Mouse (Mus musculus) liver, adult 2 months (tissue): Measurements from ENCODE around the gene Ltf. TPM values are rescaled to one million over a fixed set of nuclear protein-coding genes. Genes with fewer than 3 reads are reported as not detected.

Source experiments
- DNase-seq: peaks from one replicate; pipeline ENCODE4 v3.0.0-alpha.2; 2011; ENCODE audit warnings: low read depth, low spot score; ENCODE audit errors: extremely low read depth
- H3K27ac ChIP-seq: fragments of 200-500 bp; replicated peaks from 2 replicates; pipeline ENCODE4 v1.5.1; 2012; ENCODE audit warnings: low read depth, mild to moderate bottlenecking, control low read depth, inconsistent platforms, low read length; ENCODE audit not compliant: insufficient read depth
- H3K27me3 ChIP-seq: fragments of 200-500 bp; 2 replicates; pipeline ENCODE4 v1.6.1; 2012; ENCODE audit warnings: mild to moderate bottlenecking, moderate library complexity, low read length, inconsistent platforms; ENCODE audit not compliant: control insufficient read depth, insufficient read depth
- H3K36me3 ChIP-seq: fragments of 200-500 bp; 2 replicates; pipeline ENCODE4 v1.6.1; 2012; ENCODE audit warnings: low read length, inconsistent platforms; ENCODE audit not compliant: control insufficient read depth, insufficient read depth
- H3K4me1 ChIP-seq: fragments of 200-500 bp; 2 replicates; pipeline ENCODE4 v1.6.1; 2011; ENCODE audit warnings: low read length; ENCODE audit not compliant: control insufficient read depth, insufficient read depth
- H3K4me3 ChIP-seq: fragments of 200-500 bp; 2 replicates; pipeline ENCODE4 v1.5.1; 2011; ENCODE audit warnings: low read depth, mild to moderate bottlenecking, control low read depth, low read length, moderate library complexity; ENCODE audit not compliant: insufficient read depth
- H3K79me2 ChIP-seq: fragments of 200-500 bp; 2 replicates; pipeline ENCODE4 v1.6.1; 2012; ENCODE audit warnings: inconsistent platforms, mild to moderate bottlenecking, low read length, moderate library complexity; ENCODE audit not compliant: control insufficient read depth, insufficient read depth
- H3K9ac ChIP-seq: fragments of 200-500 bp; 2 replicates; pipeline ENCODE4 v1.6.1; 2012; ENCODE audit warnings: low read depth, mild to moderate bottlenecking, control low read depth, inconsistent platforms, low read length
- CTCF ChIP-seq: fragments of 200-500 bp; IDR thresholded peaks from 2 replicates; pipeline ENCODE4 v1.5.1; 2011; ENCODE audit warnings: low read depth, low read length, control low read depth
- POLR2A ChIP-seq: fragments of 200-500 bp; IDR thresholded peaks from 2 replicates; pipeline ENCODE4 v1.6.1; 2011; ENCODE audit warnings: low read length, control low read depth; ENCODE audit not compliant: insufficient read depth; ENCODE audit errors: extremely low read depth
- WGBS: fragments of 180-500 bp; shearing (Covaris S2); methylation state at CpG from one replicate; pipeline ENCODE4 v1.1.7; 2018; 5-methylcytosine and 5-hydroxymethylcytosine counted together
- polyA plus RNA-seq: library from polyadenylated mRNA; depleted of rRNA; stranded (reverse); fragments of >200 nt; gene quantifications from 2 replicates; pipeline ENCODE4 v1.2.3, GENCODE M21; 2012; rRNA removed
- total RNA-seq: library from RNA; depleted of rRNA; stranded (reverse); fragments of >200 nt; gene quantifications from 2 replicates; pipeline ENCODE4 v1.2.3, GENCODE M21; 2014; rRNA removed

Ltf gene
- total and polyA plus RNA-seq, 2 experiments: 0.12 to 0.37 TPM

DNA sequence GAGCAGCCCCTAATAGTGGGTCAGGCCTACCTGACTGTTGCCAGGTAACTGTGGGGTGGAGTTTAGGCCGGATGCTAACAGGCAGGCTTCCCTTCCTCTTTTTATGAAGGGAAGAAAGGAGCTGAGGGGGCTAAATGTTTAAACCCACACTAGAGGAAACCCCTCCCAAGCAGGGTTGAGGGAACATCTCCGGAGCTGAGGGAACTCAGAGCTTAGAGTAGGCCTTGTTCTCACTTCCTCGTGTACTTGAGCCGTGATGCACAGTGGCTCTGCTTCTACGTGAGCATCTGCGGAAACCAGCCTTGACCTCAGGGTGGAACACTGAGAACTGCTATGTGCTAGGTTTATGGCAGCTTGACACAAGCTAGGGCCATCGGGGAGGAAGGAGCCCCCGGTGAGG is 61.7 kb downstream of the Ltf start:
- Histone ChIP-seq H3K9ac (no peak overlapping the region), H3K27ac (no peak overlapping the region), H3K36me3 (no peaks in the 10 kb centered on the region), H3K4me1 (no peaks in the 10 kb centered on the region), H3K27me3 (no peaks in the 10 kb centered on the region), H3K79me2 (no peaks in the 10 kb centered on the region), H3K4me3 (no peak overlapping the region)
- 93% methylated on average over 8 of the region's 8 CpGs for whole genome bisulfite sequencing
- no peak for TF ChIP-seq POLR2A
- TF ChIP-seq CTCF: no peak
- no peak for DNase-seq

DNA sequence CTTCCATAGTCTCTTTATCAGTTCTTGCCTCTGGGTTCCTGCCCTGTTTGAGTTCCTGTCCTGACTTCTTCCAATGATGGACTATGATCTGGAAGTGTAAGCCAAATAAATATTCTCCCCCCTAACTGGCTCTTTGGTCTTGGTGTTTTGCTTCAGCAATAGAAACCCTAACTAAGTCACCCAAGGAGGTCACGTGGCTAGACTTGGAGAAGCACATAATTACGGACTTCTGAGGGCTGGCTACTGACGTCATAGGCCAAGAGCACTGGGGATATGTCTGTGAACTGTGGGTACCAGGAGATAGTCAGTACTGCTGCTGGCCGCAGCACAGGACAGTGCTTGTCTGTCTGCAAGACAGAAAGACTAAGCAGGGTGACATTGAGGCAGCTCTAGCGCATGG is 62.7 kb downstream of the Ltf start:
- H3K36me3 ChIP-seq: no peaks in the 10 kb centered on the region
- no peaks in the 10 kb centered on the region for H3K4me1 ChIP-seq
- H3K79me2 ChIP-seq: no peaks in the 10 kb centered on the region
- DNase-seq: no peak
- H3K4me3 ChIP-seq: no peak overlapping the region
- H3K27ac ChIP-seq: no peak overlapping the region
- no peaks in the 10 kb centered on the region for H3K27me3 ChIP-seq
- H3K9ac ChIP-seq: no peak overlapping the region
- TF ChIP-seq CTCF (no peak), POLR2A (no peak)
- 90% methylated on average over 5 of the region's 5 CpGs for WGBS

DNA sequence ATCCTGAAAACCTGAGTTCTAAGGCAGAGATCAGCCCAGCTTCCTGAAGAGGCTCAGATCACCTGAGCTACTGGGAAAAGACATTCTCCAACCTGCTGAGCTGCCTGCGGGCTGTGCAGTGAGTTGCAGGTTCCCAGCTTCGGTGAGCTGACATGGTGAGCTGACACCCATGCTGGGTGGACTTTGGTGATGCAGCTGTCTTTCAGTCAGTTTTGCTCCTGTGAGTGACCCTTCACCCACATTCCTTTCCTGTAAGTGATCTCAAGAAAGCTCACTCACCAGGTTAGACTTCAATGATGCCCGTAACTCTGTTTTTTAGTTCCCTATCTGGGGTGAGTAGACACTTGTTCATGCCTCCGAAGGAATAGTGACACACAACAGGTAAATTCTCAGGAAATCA is 66.3 kb downstream of the Ltf start:
- Histone ChIP-seq H3K9ac (no peak overlapping the region), H3K27me3 (no peaks in the 10 kb centered on the region), H3K27ac (no peak overlapping the region), H3K4me1 (no peaks in the 10 kb centered on the region), H3K36me3 (no peaks in the 10 kb centered on the region), H3K79me2 (no peaks in the 10 kb centered on the region), H3K4me3 (no peak overlapping the region)
- WGBS: 56% methylated on average over 4 of the region's 4 CpGs
- no peak for DNase-seq
- TF ChIP-seq POLR2A (no peak), CTCF (no peak)

DNA sequence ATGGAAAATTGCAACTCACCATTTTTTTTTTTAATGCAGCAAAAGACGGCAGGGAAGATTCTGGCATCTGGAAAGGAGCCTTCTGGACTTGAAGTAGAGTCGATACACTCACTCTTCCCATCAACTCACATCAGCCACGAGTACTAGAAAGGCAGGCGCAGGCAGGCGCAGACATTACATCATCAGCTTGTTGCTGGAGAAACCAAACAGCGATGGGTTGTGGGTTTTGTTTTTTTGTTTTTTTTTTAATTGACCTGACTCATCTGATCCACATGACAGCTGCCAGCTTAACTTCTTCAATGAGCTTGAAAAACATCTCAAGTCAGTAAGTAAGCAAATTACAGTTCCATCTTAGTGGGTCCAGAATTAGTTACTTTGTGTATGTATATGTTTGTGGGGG is 67.1 kb downstream of the Ltf start:
- H3K4me3 ChIP-seq: no peak overlapping the region
- 72% methylated on average over 6 of the region's 6 CpGs for WGBS
- no peaks in the 10 kb centered on the region for H3K4me1 ChIP-seq
- no peaks in the 10 kb centered on the region for H3K36me3 ChIP-seq
- no peak overlapping the region for H3K9ac ChIP-seq
- TF ChIP-seq CTCF (no peak), POLR2A (no peak)
- H3K27me3 ChIP-seq: no peaks in the 10 kb centered on the region
- H3K79me2 ChIP-seq: no peaks in the 10 kb centered on the region
- no peak overlapping the region for H3K27ac ChIP-seq
- DNase-seq: no peak

DNA sequence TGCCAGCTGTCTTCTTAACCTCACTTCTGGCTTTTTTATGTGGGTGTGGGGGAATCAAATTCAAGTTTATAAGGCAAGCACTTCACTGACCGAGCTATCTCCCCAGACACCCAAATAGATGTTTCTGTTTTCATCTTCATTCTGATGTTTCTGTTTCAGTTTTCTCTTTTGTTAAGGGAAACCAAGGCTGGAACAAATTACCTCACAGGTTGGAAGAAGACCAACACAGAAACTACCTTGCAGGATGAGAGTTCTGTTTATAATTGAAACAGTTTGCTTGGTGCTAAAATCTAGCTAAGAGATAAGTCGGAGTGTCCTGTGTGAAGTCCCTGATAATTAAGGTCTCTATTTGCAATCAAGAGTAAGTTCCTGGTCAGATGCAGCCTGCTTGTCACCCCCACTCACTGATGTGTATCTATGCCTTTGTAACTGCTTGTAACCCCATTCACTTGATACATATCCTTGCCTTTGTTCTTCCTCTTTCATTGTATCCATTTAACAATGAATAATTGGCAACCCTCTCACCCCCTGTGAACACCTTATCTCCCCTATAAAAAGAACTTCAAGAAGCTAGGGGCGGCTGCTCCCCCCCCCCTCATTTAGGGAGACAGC is 68.0 kb downstream of the Ltf start:
- no peaks in the 10 kb centered on the region for H3K36me3 ChIP-seq
- TF ChIP-seq CTCF (no peak), POLR2A (no peak)
- 78% methylated on average over 3 of the region's 3 CpGs for WGBS
- no peak for DNase-seq
- H3K4me1 ChIP-seq: no peaks in the 10 kb centered on the region
- no peak overlapping the region for H3K27ac ChIP-seq
- H3K79me2 ChIP-seq: no peaks in the 10 kb centered on the region
- no peak overlapping the region for H3K9ac ChIP-seq
- no peaks in the 10 kb centered on the region for H3K27me3 ChIP-seq
- no peak overlapping the region for H3K4me3 ChIP-seq

DNA sequence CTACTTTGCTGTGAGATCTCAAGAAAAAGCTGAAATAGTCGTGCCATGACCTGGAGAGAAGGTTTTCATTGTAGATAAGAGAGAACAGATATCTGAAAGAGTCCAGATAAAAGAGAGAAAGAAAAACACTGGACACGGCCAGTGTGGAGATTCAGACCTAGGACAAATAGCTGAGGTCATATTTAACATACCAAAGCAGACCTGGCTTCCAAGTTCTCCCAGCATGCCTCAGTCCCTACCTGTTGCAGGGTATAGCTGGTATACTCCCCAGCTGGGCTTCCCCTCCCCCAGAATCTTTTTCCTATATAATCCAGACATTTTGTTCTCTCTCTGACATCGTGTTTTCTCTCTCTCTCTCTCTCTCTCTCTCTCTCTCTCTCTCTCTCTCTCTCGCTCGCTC is 68.9 kb downstream of the Ltf start:
- Histone ChIP-seq H3K27ac (no peak overlapping the region), H3K27me3 (no peaks in the 10 kb centered on the region), H3K4me1 (no peaks in the 10 kb centered on the region), H3K4me3 (no peak overlapping the region), H3K9ac (no peak overlapping the region), H3K79me2 (no peaks in the 10 kb centered on the region), H3K36me3 (no peaks in the 10 kb centered on the region)
- WGBS: 17% methylated on average over 4 of the region's 5 CpGs
- DNase-seq: no peak
- TF ChIP-seq POLR2A (no peak), CTCF (no peak)

DNA sequence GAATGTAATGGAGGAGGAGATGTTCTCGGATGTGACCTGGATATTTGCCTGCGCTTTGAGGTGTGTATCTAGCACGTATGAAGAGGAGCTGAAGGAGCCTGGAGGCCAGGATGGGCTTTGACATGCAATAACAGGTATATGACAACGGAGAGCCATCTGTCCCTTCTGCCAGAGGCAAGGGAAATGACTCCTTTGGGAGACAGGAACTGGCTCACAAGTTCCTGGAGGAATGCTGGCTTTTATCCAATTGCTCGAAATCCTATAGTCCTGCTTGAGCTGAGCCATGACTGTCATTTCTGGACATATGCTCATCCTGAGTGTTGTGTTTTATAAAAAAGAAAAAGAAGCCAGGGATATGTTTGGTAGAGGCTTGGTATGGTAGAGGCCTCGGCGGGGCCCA is 69.8 kb downstream of the Ltf start:
- H3K4me3 ChIP-seq: no peak overlapping the region
- H3K79me2 ChIP-seq: no peaks in the 10 kb centered on the region
- TF ChIP-seq POLR2A: no peak
- TF ChIP-seq CTCF: no peak
- DNase-seq: no peak
- 65% methylated on average over 7 of the region's 7 CpGs for WGBS
- no peaks in the 10 kb centered on the region for H3K4me1 ChIP-seq
- H3K9ac ChIP-seq: no peak overlapping the region
- H3K27me3 ChIP-seq: no peaks in the 10 kb centered on the region
- H3K36me3 ChIP-seq: no peaks in the 10 kb centered on the region
- no peak overlapping the region for H3K27ac ChIP-seq

Other genes with a start within 250 kb of the Ltf start
- gene Prss42, start 221.1 kb upstream of the Ltf start, total RNA-seq: not detected in 2 replicates
- not detected in 2 replicates for gene Prss42, start 221.1 kb upstream of the Ltf start, polyA plus RNA-seq
- not detected in 2 replicates for gene Prss44, start 205.3 kb upstream of the Ltf start, total RNA-seq
- not detected in 2 replicates for gene Prss44, start 205.3 kb upstream of the Ltf start, polyA plus RNA-seq
- gene Prss43, start 192.6 kb upstream of the Ltf start, total RNA-seq: not detected in 2 replicates
- gene Prss43, start 192.6 kb upstream of the Ltf start, polyA plus RNA-seq: not detected in 2 replicates
- not detected in 2 replicates for gene Prss45, start 184.7 kb upstream of the Ltf start, total RNA-seq
- gene Prss45, start 184.7 kb upstream of the Ltf start, polyA plus RNA-seq: not detected in 2 replicates
- gene Prss46, start 174.8 kb upstream of the Ltf start, total RNA-seq: not detected in 2 replicates
- not detected in 2 replicates for gene Prss46, start 174.8 kb upstream of the Ltf start, polyA plus RNA-seq
- gene Prss50, start 161.3 kb upstream of the Ltf start, total RNA-seq: not detected in 2 replicates
- not detected in 2 replicates for gene Prss50, start 161.3 kb upstream of the Ltf start, polyA plus RNA-seq
- gene Als2cl, start 139.4 kb upstream of the Ltf start, total RNA-seq: 8.0 and 16.8 TPM in 2 replicates
- 29.1 and 45.5 TPM in 2 replicates for gene Als2cl, start 139.4 kb upstream of the Ltf start, polyA plus RNA-seq
- 4.4 and 5.5 TPM in 2 replicates for gene Tmie, start 139.2 kb upstream of the Ltf start, total RNA-seq
- 13.1 and 20.8 TPM in 2 replicates for gene Tmie, start 139.2 kb upstream of the Ltf start, polyA plus RNA-seq
- gene Fam240a, start 102.4 kb upstream of the Ltf start, total RNA-seq: not detected in 2 replicates
- not detected in 2 replicates for gene Fam240a, start 102.4 kb upstream of the Ltf start, polyA plus RNA-seq
- not detected in 2 replicates for gene Tdgf1, start 73.1 kb upstream of the Ltf start, total RNA-seq
- not detected in 2 replicates for gene Tdgf1, start 73.1 kb upstream of the Ltf start, polyA plus RNA-seq
- 0.46 TPM in 1 of 2 replicates, not detected in the other for gene Lrrc2, start 67.7 kb upstream of the Ltf start, total RNA-seq
- not detected in 2 replicates for gene Lrrc2, start 67.7 kb upstream of the Ltf start, polyA plus RNA-seq
- gene Rtp3, start 28.7 kb upstream of the Ltf start, total RNA-seq: 14.5 and 19.8 TPM in 2 replicates
- 57.5 and 61.0 TPM in 2 replicates for gene Rtp3, start 28.7 kb upstream of the Ltf start, polyA plus RNA-seq
- gene Ccrl2, start 38.2 kb downstream of the Ltf start, total RNA-seq: 2.4 and 3.2 TPM in 2 replicates
- 1.3 and 1.8 TPM in 2 replicates for gene Ccrl2, start 38.2 kb downstream of the Ltf start, polyA plus RNA-seq
- 24.6 and 37.8 TPM in 2 replicates for gene Lrrfip2, start 98.3 kb downstream of the Ltf start, total RNA-seq
- gene Lrrfip2, start 98.3 kb downstream of the Ltf start, polyA plus RNA-seq: 9.3 and 9.7 TPM in 2 replicates